In genomic region chr2:132028894-132029605, GRCm38 (mm10) we compare ENCODE assay signal across 8 mouse cellular contexts. TPM values are rescaled to one million over a fixed set of nuclear protein-coding genes. Genes with fewer than 3 reads are reported as not detected.
DNase-seq lines count a peak whose midpoint lies in the region; ATAC-seq and TF ChIP-seq lines count a peak whose summit lies in the region.

No protein-coding gene starts in this region.

- H3K9me3 ChIP-seq in forebrain, embryonic 13.5 days (replicated peaks) = no peaks in the 10 kb centered on the region
- H3K9me3 ChIP-seq in hindbrain, postnatal 0 days (ENCODE audit: low read length) = no peaks in the 10 kb centered on the region
- H3K9me3 ChIP-seq in liver, embryonic 14.5 days (ENCODE audit: control insufficient read depth, low read length) = no peaks in the 10 kb centered on the region

- peak overlapping the region; percentile 73 for H3K27ac ChIP-seq in forebrain, embryonic 13.5 days
- peak overlapping the region; percentile 90 for H3K27ac ChIP-seq in hindbrain, postnatal 0 days
- no peak overlapping the region for H3K27ac ChIP-seq in liver, embryonic 14.5 days
- H3K27ac ChIP-seq in thymus, adult 2 months (ENCODE audit: control insufficient read depth, insufficient read depth, low read length) = peak overlapping the region; percentile 72

- intact Hi-C loops in heart, postnatal 25 days (cut with DNase I) = no loop called here

- peak overlapping the region; percentile 83 for H3K9ac ChIP-seq in forebrain, embryonic 13.5 days
- peak overlapping the region; percentile 56 for H3K9ac ChIP-seq in hindbrain, postnatal 0 days (replicated peaks; ENCODE audit: low read length)
- no peak overlapping the region for H3K9ac ChIP-seq in liver, embryonic 14.5 days (replicated peaks)

- no peaks in the 10 kb centered on the region for H3K27me3 ChIP-seq in forebrain, embryonic 13.5 days
- H3K27me3 ChIP-seq in hindbrain, postnatal 0 days (ENCODE audit: insufficient read depth, low read length) = no peaks in the 10 kb centered on the region
- peaks cover 26% of the 10 kb centered on the region for H3K27me3 ChIP-seq in liver, embryonic 14.5 days (ENCODE audit: control insufficient read depth, insufficient read depth, low read length)
- no peaks in the 10 kb centered on the region for H3K27me3 ChIP-seq in myocyte (ENCODE audit: control insufficient read depth, insufficient read depth, insufficient read length)
- no peaks in the 10 kb centered on the region for H3K27me3 ChIP-seq in thymus, adult 2 months (ENCODE audit: control insufficient read depth, insufficient read depth, low read length)

- H3K79me2 ChIP-seq in myocyte (ENCODE audit: control insufficient read depth, insufficient read depth) = no peaks in the 10 kb centered on the region

- H3ac ChIP-seq in myocyte (ENCODE audit: control insufficient read depth, insufficient read length) = peak overlapping the region; percentile 38

- H3K36me3 ChIP-seq in forebrain, embryonic 13.5 days (ENCODE audit: poor library complexity, severe bottlenecking) = 0 out of 2 replicates have a peak, but pooled peaks cover 8% of the 10 kb centered on the region
- no peaks in the 10 kb centered on the region for H3K36me3 ChIP-seq in hindbrain, postnatal 0 days (ENCODE audit: insufficient read depth, low read length)
- H3K36me3 ChIP-seq in liver, embryonic 14.5 days (replicated peaks; ENCODE audit: control insufficient read depth, insufficient read depth, low read depth) = no peaks in the 10 kb centered on the region
- no peaks in the 10 kb centered on the region for H3K36me3 ChIP-seq in myocyte (ENCODE audit: control insufficient read depth, insufficient read depth)
- H3K36me3 ChIP-seq in thymus, adult 2 months (ENCODE audit: control insufficient read depth, insufficient read depth, low read length) = no peaks in the 10 kb centered on the region

- no peak for TF ChIP-seq EP300 in liver, embryonic 14.5 days (IDR thresholded peaks at IDR 0.05; ENCODE audit: low read depth)

- peak; percentile 33 for ATAC-seq in forebrain, embryonic 13.5 days
- no peak for ATAC-seq in hindbrain, postnatal 0 days
- ATAC-seq in liver, embryonic 14.5 days (ENCODE audit: insufficient read depth) = peak; percentile 15; the same call in 1 of the 2 replicates

- peak; percentile 97 for DNase-seq in heart, adult 11 months
- DNase-seq in heart, postnatal 25 days (ENCODE audit: low spot score) = no peak
- DNase-seq in ZHBTc4 (ENCODE audit: low read depth, low spot score) = peak; percentile 70
- peak; percentile 37 for DNase-seq in hindbrain, postnatal 0 days (ENCODE audit: low spot score)
- no peak for DNase-seq in liver, embryonic 14.5 days (ENCODE audit: low read depth in 3 of 3, low spot score in 3 of 3)
- peak; percentile 71 for DNase-seq in thymus, adult 2 months

- no peak for TF ChIP-seq CTCF in hindbrain, postnatal 0 days (IDR thresholded peaks at IDR 0.05; ENCODE audit: low read depth)
- TF ChIP-seq CTCF in liver, embryonic 14.5 days (IDR thresholded peaks at IDR 0.05; ENCODE audit: low read depth) = no peak
- peak; percentile 17; the same call in 1 of the 2 replicates for TF ChIP-seq CTCF in thymus, adult 2 months (IDR thresholded peaks at IDR 0.05; ENCODE audit: borderline replicate concordance, control insufficient read depth, extremely low read depth, insufficient read depth, low read length, poor library complexity)

- TF ChIP-seq POLR2A in myocyte (IDR thresholded peaks at IDR 0.05; ENCODE audit: insufficient read length, low read depth) = no peak
- TF ChIP-seq POLR2A in thymus, adult 2 months (IDR thresholded peaks at IDR 0.05; ENCODE audit: control insufficient read depth, extremely low read depth, insufficient read depth, low read length, poor library complexity) = no peak

- H3K4me1 ChIP-seq in forebrain, embryonic 13.5 days = peaks cover 38% of the 10 kb centered on the region
- H3K4me1 ChIP-seq in hindbrain, postnatal 0 days (ENCODE audit: insufficient read depth, low read length) = peaks cover 16% of the 10 kb centered on the region
- H3K4me1 ChIP-seq in liver, embryonic 14.5 days (replicated peaks; ENCODE audit: control insufficient read depth in 2 of 2, insufficient read depth in 2 of 2, low read length in 1 of 2) = peaks cover 3 to 9% of the 10 kb centered on the region in 2 experiments; a peak in 3 of 4 replicates
- H3K4me1 ChIP-seq in thymus, adult 2 months (replicated peaks; ENCODE audit: control insufficient read depth, insufficient read depth, low read length) = peaks cover 35% of the 10 kb centered on the region

- peak overlapping the region; percentile 67 for H3K4me3 ChIP-seq in forebrain, embryonic 13.5 days
- H3K4me3 ChIP-seq in hindbrain, postnatal 0 days (ENCODE audit: low read length) = peak overlapping the region; percentile 64
- H3K4me3 ChIP-seq in liver, embryonic 14.5 days (ENCODE audit: insufficient read depth in 1 of 2, low read depth in 2 of 2, low read length in 2 of 2) = peak overlapping the region; percentile 31 to 55
- H3K4me3 ChIP-seq in myocyte = peak overlapping the region; percentile 34
- H3K4me3 ChIP-seq in thymus, adult 2 months (ENCODE audit: control insufficient read depth, insufficient read depth, low read length) = peak overlapping the region; percentile 80

- under 1% methylated on average over 36 of the region's 36 CpGs for WGBS in forebrain, embryonic 13.5 days
- WGBS in hindbrain, postnatal 0 days = under 1% methylated on average over 36 of the region's 36 CpGs
- WGBS in liver, embryonic 14.5 days (ENCODE audit: insufficient replicate concordance) = under 1% methylated on average over 36 of the region's 36 CpGs
- under 1% methylated on average over 36 of the region's 36 CpGs for WGBS in thymus, adult 2 months

- peak overlapping the region; percentile 95 for H3K4me2 ChIP-seq in forebrain, embryonic 13.5 days
- H3K4me2 ChIP-seq in hindbrain, postnatal 0 days (ENCODE audit: low read depth, low read length) = peak overlapping the region; percentile 85
- peak overlapping the region; percentile 73 for H3K4me2 ChIP-seq in liver, embryonic 14.5 days (ENCODE audit: low read depth)
- peak overlapping the region; percentile 90 for H3K4me2 ChIP-seq in myocyte (ENCODE audit: low read depth)

TF ChIP-seq in myocyte, 11 proteins besides CTCF, POLR2A, EP300 and RAD21:
- peak in 1 of 3 experiments; percentile 8 for TF ChIP-seq MYOG (IDR thresholded peaks at IDR 0.05; ENCODE audit: control insufficient read depth in 1 of 3, insufficient read depth in 1 of 3, insufficient read length in 2 of 3, low read depth in 2 of 3)
- TF ChIP-seq TCF3 (IDR thresholded peaks at IDR 0.05; ENCODE audit: insufficient read length, low read depth) = no peak
- TF ChIP-seq MYOD1 (IDR thresholded peaks at IDR 0.05; ENCODE audit: control insufficient read depth in 1 of 3, insufficient read length in 2 of 3, low read depth in 2 of 3) = peak in 1 of 3 experiments; percentile 27

RNA-seq across cellular contexts. Expression of gene Rassf2, which starts 1.0 kb away (rescaled TPM):
- 10 to 100 TPM in 1 of 2 experiments, 1 to 10 TPM in 1; 8.2 to 10.4 TPM for total RNA-seq in heart, postnatal 25 days (2021)
- 21.1 and 22.1 TPM in 2 replicates for polyA plus RNA-seq in forebrain, embryonic 13.5 days (2015; fragmentation: Nextera tagmentation; extraction: Ambion mirVana)
- total RNA-seq in hindbrain, postnatal 0 days (2014; rRNA removed) = 39.1 and 39.8 TPM in 2 replicates
- polyA plus RNA-seq in hindbrain, postnatal 0 days (2015; fragmentation: Nextera tagmentation; extraction: Ambion mirVana) = 18.7 and 19.0 TPM in 2 replicates
- 0.96 and 1.2 TPM in 2 replicates for polyA plus RNA-seq in liver, embryonic 14.5 days (2012; rRNA removed)
- polyA plus RNA-seq in liver, embryonic 14.5 days (2014; fragmentation: Nextera tagmentation; extraction: Ambion mirVana) = 1.9 and 2.0 TPM in 2 replicates
- 8.4 TPM for polyA plus RNA-seq in myocyte (2012; fragmentation: generic; extraction: Trizol)
- polyA plus RNA-seq in thymus, adult 2 months (2012; rRNA removed) = 110 and 111 TPM in 2 replicates

Comparison
In these comparisons a context has a peak if more than half of its experiments do, and no peak if none do; other contexts are left out.
1. DNase-seq: peak in heart, adult 11 months (single experiment), ZHBTc4 (single experiment), hindbrain, postnatal 0 days (single experiment) and thymus, adult 2 months (single experiment); none in heart, postnatal 25 days (single experiment) and liver, embryonic 14.5 days (0 of 3).
2. Peak in every context shown above with its lines, with median percentiles within 50 percentile points of each other: H3K4me2 ChIP-seq and H3K4me3 ChIP-seq.